Mouse (Mus musculus): ENCODE data around the gene Caskin2. TPM values are rescaled to one million over a fixed set of nuclear protein-coding genes. Genes with fewer than 3 reads are reported as not detected.

Gene Caskin2
- polyA plus RNA-seq, 1 experiment from 2014 or later: 17.4 TPM

DNA sequence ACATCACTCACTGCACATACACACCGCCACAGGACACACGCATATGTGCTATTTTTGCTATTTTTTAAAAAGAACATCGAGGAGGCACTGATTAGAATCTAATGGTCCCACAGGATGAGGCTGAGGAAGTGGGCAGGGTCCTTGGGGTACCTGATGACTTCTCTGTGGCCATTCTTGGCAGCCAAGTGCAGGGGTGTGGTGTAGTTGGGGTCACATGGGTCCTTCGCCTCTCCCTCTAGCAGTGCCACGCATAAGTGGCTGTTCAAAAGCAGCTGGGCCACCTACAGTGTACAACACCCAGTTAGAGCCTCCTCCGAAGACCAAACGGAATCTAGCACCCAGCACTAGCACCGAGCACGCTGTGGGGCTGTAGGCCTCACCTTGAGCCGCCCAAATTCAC is 7.3 kb downstream of the Caskin2 start:
- no peak overlapping the region for H3K4me3 ChIP-seq (ENCODE audit: low read depth, low read length)
- no peaks in the 10 kb centered on the region for H3K9me3 ChIP-seq (replicated peaks; ENCODE audit: control insufficient read depth, low read length)
- H3K4me2 ChIP-seq: no peak overlapping the region
- no peak overlapping the region for H3K9ac ChIP-seq (ENCODE audit: low read depth, low read length)
- no peak for ATAC-seq (replicated peaks; ENCODE audit: insufficient number of reproducible peaks, low FRiP score, low TSS enrichment)
- WGBS (ENCODE audit: insufficient replicate concordance): 93% methylated on average over 10 of the region's 10 CpGs
- H3K4me1 ChIP-seq (ENCODE audit: control insufficient read depth, insufficient read depth, low read length): peaks cover 36% of the 10 kb centered on the region
- H3K36me3 ChIP-seq (ENCODE audit: control insufficient read depth, insufficient read depth, low read length): peaks cover 39% of the 10 kb centered on the region
- peak overlapping the region; percentile 22; the same call in 1 of the 2 replicates for H3K27ac ChIP-seq (ENCODE audit: low read depth, low read length)
- no peaks in the 10 kb centered on the region for H3K27me3 ChIP-seq (ENCODE audit: control insufficient read depth, insufficient read depth, low read length)

DNA sequence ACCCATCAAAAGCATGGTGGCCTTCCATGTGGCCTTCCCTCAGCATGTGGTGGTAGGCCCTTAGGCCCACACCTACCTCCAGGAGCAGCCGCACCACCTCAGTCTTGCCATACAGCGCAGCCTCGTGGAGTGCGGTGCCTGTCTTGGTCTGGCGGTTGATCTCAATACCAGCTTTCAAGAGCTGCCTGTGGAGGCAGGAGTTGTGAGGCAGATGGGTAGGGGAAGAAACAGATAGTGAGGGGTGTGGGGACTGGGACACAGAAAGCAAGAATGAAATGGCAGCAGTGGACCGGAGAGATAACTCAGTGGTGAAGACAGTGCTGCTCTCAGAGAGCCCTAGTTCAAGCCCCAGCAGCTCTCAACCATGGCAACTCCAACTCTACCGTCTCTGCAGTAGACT is 8.4 kb downstream of the Caskin2 start:
- ATAC-seq (replicated peaks; ENCODE audit: insufficient number of reproducible peaks, low FRiP score, low TSS enrichment): peak; percentile 36; the same call in 1 of the 2 replicates
- Histone ChIP-seq H3K9me3 (replicated peaks; ENCODE audit: control insufficient read depth, low read length) (no peaks in the 10 kb centered on the region), H3K9ac (ENCODE audit: low read depth, low read length) (no peak overlapping the region), H3K27me3 (ENCODE audit: control insufficient read depth, insufficient read depth, low read length) (no peaks in the 10 kb centered on the region), H3K4me3 (ENCODE audit: low read depth, low read length) (no peak overlapping the region), H3K4me1 (ENCODE audit: control insufficient read depth, insufficient read depth, low read length) (peaks cover 25% of the 10 kb centered on the region), H3K27ac (ENCODE audit: low read depth, low read length) (peak overlapping the region; percentile 51), H3K4me2 (peak overlapping the region; percentile 22; the same call in 1 of the 2 replicates), H3K36me3 (ENCODE audit: control insufficient read depth, insufficient read depth, low read length) (peaks cover 46% of the 10 kb centered on the region)
- 79% methylated on average over 7 of the region's 7 CpGs for WGBS (ENCODE audit: insufficient replicate concordance)

DNA sequence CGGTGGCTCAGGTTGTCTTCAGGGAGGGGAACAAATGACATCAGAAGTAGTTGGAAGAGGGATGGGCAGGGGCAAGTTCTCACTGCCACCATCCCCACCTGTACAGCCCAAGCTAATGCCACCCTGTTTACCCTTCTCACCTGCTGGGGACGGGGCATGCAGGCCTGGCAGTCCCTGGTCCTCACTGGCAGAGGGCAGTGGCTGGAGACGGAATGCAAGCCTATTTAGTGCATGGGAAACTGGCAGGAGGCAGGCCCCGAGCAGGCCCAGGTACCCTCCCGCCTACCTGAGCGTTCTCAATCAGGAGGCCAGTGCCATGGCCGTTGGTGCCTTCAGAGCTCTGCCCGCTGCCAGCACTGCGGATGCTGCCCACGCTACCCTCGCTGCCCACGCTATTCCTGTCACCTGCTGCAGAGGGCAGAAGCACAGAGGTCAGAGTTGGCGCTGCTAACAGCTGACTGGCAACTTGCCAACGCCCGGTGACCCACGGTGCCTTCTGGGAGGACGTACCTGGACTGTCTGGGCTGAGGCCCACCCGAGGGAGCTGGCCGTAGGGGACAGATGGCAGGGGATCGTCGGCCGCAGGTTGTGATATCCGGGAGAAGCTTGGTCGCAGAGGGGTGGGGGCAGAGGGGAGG is 10.2 kb downstream of the Caskin2 start:
- H3K27me3 ChIP-seq (ENCODE audit: control insufficient read depth, insufficient read depth, low read length): no peaks in the 10 kb centered on the region
- H3K4me1 ChIP-seq (ENCODE audit: control insufficient read depth, insufficient read depth, low read length): peaks cover 10% of the 10 kb centered on the region
- H3K4me2 ChIP-seq: no peak overlapping the region
- no peak overlapping the region for H3K27ac ChIP-seq (ENCODE audit: low read depth, low read length)
- WGBS (ENCODE audit: insufficient replicate concordance): 89% methylated on average over 24 of the region's 24 CpGs
- H3K4me3 ChIP-seq (ENCODE audit: low read depth, low read length): no peak overlapping the region
- peaks cover 58% of the 10 kb centered on the region for H3K36me3 ChIP-seq (ENCODE audit: control insufficient read depth, insufficient read depth, low read length)
- H3K9me3 ChIP-seq (replicated peaks; ENCODE audit: control insufficient read depth, low read length): no peaks in the 10 kb centered on the region
- H3K9ac ChIP-seq (ENCODE audit: low read depth, low read length): no peak overlapping the region
- ATAC-seq (replicated peaks; ENCODE audit: insufficient number of reproducible peaks, low FRiP score, low TSS enrichment): no peak

DNA sequence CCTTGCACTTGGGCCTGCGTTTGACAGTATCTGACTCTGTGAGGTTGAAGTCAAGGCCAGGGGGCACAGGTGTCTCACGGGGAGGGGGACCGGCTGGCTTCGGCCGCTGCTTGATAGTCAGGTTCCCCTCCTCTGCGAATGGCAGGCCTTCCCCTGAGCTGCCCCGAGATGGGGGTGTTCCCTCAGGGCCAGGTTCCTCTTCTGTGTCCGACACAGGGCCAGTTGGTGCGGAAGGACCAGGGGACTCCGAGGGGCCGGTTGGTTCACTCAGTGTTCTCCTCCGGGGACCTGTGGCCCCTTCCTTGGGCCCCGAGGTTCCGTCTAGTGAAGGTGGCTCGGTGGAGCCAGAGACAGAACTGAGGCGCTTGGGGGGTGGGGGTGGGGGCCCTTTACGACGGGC is 12.5 kb downstream of the Caskin2 start:
- Histone ChIP-seq H3K27ac (ENCODE audit: low read depth, low read length) (no peak overlapping the region), H3K4me1 (ENCODE audit: control insufficient read depth, insufficient read depth, low read length) (0 out of 2 replicates have a peak, but pooled peaks cover 3% of the 10 kb centered on the region), H3K4me2 (no peak overlapping the region), H3K27me3 (ENCODE audit: control insufficient read depth, insufficient read depth, low read length) (no peaks in the 10 kb centered on the region), H3K4me3 (ENCODE audit: low read depth, low read length) (no peak overlapping the region), H3K9ac (ENCODE audit: low read depth, low read length) (no peak overlapping the region), H3K36me3 (ENCODE audit: control insufficient read depth, insufficient read depth, low read length) (peaks cover 53% of the 10 kb centered on the region), H3K9me3 (replicated peaks; ENCODE audit: control insufficient read depth, low read length) (no peaks in the 10 kb centered on the region)
- ATAC-seq (replicated peaks; ENCODE audit: insufficient number of reproducible peaks, low FRiP score, low TSS enrichment): no peak
- WGBS (ENCODE audit: insufficient replicate concordance): 87% methylated on average over 18 of the region's 18 CpGs

DNA sequence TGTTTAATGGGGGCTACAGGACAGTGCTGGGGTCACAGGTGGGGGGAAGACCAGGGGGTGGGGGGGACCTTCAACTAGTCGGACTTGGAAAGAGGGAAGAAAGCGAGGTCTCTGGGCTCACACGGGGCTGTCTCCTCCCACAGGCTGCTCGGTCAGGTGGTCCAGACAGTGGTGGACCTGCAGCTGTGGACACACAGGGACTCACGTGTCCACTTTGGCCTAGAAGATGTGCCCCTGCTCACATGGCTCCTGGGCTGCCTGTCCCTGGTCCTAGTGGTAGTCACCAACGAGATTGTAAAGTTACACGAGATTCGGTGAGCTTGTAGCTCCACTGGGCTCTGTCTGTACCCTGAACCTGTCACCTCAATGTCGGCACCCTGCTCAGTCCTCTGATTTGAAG is 15.8 kb downstream of the Caskin2 start:
- no peak overlapping the region for H3K9ac ChIP-seq (ENCODE audit: low read depth, low read length)
- peaks cover 62% of the 10 kb centered on the region for H3K36me3 ChIP-seq (ENCODE audit: control insufficient read depth, insufficient read depth, low read length)
- H3K4me3 ChIP-seq (ENCODE audit: low read depth, low read length): no peak overlapping the region
- no peak overlapping the region for H3K4me2 ChIP-seq
- H3K9me3 ChIP-seq (replicated peaks; ENCODE audit: control insufficient read depth, low read length): no peaks in the 10 kb centered on the region
- no peaks in the 10 kb centered on the region for H3K27me3 ChIP-seq (ENCODE audit: control insufficient read depth, insufficient read depth, low read length)
- ATAC-seq (replicated peaks; ENCODE audit: insufficient number of reproducible peaks, low FRiP score, low TSS enrichment): no peak
- H3K4me1 ChIP-seq (ENCODE audit: control insufficient read depth, insufficient read depth, low read length): 0 out of 2 replicates have a peak, but pooled peaks cover 3% of the 10 kb centered on the region
- H3K27ac ChIP-seq (ENCODE audit: low read depth, low read length): no peak overlapping the region
- 76% methylated on average over 9 of the region's 9 CpGs for WGBS (ENCODE audit: insufficient replicate concordance)

DNA sequence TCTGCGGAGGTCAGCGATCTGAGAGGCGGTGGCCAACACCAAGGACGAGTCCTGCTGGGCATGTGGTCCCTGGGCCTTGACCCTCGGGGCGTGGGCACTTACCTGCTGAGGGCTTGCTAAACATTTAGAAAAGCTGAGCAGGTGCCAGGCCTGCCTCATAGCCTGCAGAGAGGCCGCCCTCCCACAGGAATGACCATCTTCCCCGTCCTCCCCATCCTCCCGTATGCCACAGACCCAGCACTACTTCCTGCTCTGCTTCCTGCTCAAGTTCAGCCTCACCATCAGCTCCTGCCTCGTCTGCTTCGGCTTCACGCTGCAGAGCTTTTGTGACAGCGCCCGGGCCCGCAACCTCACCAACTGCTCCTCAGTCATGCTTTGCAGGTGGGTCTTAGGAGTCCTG is 16.5 kb downstream of the Caskin2 start:
- no peak overlapping the region for H3K9ac ChIP-seq (ENCODE audit: low read depth, low read length)
- H3K27ac ChIP-seq (ENCODE audit: low read depth, low read length): no peak overlapping the region
- H3K27me3 ChIP-seq (ENCODE audit: control insufficient read depth, insufficient read depth, low read length): no peaks in the 10 kb centered on the region
- no peak overlapping the region for H3K4me3 ChIP-seq (ENCODE audit: low read depth, low read length)
- no peak for ATAC-seq (replicated peaks; ENCODE audit: insufficient number of reproducible peaks, low FRiP score, low TSS enrichment)
- H3K4me2 ChIP-seq: no peak overlapping the region
- WGBS (ENCODE audit: insufficient replicate concordance): 72% methylated on average over 15 of the region's 15 CpGs
- H3K36me3 ChIP-seq (ENCODE audit: control insufficient read depth, insufficient read depth, low read length): peaks cover 62% of the 10 kb centered on the region
- no peaks in the 10 kb centered on the region for H3K9me3 ChIP-seq (replicated peaks; ENCODE audit: control insufficient read depth, low read length)
- 0 out of 2 replicates have a peak, but pooled peaks cover 3% of the 10 kb centered on the region for H3K4me1 ChIP-seq (ENCODE audit: control insufficient read depth, insufficient read depth, low read length)

DNA sequence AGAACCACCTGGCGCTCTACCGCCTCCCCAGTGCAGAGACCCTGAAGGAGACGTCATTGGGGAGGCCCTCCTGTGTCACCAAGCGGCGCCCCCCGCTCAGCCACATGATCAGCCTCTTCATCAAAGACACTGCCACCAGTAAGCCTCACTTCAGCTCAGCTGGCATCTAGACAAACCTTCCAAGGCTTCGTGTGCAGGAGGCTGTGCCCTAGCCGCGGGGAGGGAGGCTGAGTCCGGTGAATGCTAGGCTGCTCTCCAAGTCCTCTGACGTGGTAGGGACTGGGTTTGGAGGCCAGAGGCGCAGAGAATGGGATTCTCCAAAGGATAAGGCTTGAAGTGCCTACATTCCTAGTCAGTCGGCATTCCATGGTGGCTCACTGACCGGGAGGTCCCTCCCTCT is 21.1 kb downstream of the Caskin2 start:
- Histone ChIP-seq H3K9me3 (replicated peaks; ENCODE audit: control insufficient read depth, low read length) (no peaks in the 10 kb centered on the region), H3K27ac (ENCODE audit: low read depth, low read length) (no peak overlapping the region), H3K4me3 (ENCODE audit: low read depth, low read length) (no peak overlapping the region), H3K27me3 (ENCODE audit: control insufficient read depth, insufficient read depth, low read length) (no peaks in the 10 kb centered on the region), H3K4me1 (ENCODE audit: control insufficient read depth, insufficient read depth, low read length) (no peaks in the 10 kb centered on the region), H3K9ac (ENCODE audit: low read depth, low read length) (no peak overlapping the region), H3K36me3 (ENCODE audit: control insufficient read depth, insufficient read depth, low read length) (peaks cover 56% of the 10 kb centered on the region), H3K4me2 (no peak overlapping the region)
- 82% methylated on average over 14 of the region's 14 CpGs for WGBS (ENCODE audit: insufficient replicate concordance)
- no peak for ATAC-seq (replicated peaks; ENCODE audit: insufficient number of reproducible peaks, low FRiP score, low TSS enrichment)

DNA sequence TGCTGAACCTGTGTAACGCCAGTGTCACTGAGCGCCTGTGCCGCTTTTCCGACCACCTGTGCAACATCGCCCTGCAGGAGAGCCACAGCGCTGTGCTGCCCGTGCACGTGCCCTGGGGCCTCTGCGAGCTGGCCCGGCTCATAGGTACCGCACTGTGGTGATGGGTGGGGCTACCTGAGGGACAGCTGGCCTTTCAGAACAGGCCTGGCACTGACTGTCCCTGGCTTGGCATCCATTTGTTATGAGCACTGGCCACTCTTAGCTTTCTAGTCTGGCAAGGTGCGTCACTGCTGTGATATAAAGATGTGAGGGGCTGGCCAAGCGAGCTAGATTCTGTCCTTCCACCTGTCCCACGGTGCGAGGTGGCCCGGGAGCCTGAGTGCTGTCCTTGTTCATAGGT is 21.5 kb downstream of the Caskin2 start:
- Histone ChIP-seq H3K4me1 (ENCODE audit: control insufficient read depth, insufficient read depth, low read length) (no peaks in the 10 kb centered on the region), H3K9me3 (replicated peaks; ENCODE audit: control insufficient read depth, low read length) (no peaks in the 10 kb centered on the region), H3K9ac (ENCODE audit: low read depth, low read length) (no peak overlapping the region), H3K27me3 (ENCODE audit: control insufficient read depth, insufficient read depth, low read length) (no peaks in the 10 kb centered on the region), H3K4me3 (ENCODE audit: low read depth, low read length) (no peak overlapping the region), H3K36me3 (ENCODE audit: control insufficient read depth, insufficient read depth, low read length) (peaks cover 60% of the 10 kb centered on the region), H3K27ac (ENCODE audit: low read depth, low read length) (no peak overlapping the region), H3K4me2 (no peak overlapping the region)
- 92% methylated on average over 16 of the region's 16 CpGs for WGBS (ENCODE audit: insufficient replicate concordance)
- no peak for ATAC-seq (replicated peaks; ENCODE audit: insufficient number of reproducible peaks, low FRiP score, low TSS enrichment)

DNA sequence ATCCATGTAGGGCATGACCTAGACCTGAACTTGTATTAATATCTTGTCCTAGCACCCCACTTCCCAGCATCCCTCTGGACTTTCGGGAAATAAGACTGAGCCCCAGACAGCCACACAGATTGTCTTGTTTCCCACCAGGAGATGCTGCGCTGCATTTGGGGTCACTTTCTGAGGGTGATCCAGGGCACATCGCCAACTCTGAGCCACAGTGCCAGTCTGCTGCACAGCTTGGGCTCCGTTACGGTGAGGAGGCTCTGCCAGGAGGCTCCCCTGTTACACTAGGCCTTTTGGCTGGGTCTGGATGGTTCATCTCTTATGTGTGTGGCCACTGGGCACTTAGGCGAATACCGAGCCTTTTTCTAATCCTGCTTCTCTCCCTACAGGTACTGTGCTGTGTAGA is 23.7 kb downstream of the Caskin2 start:
- Histone ChIP-seq H3K9me3 (replicated peaks; ENCODE audit: control insufficient read depth, low read length) (no peaks in the 10 kb centered on the region), H3K9ac (ENCODE audit: low read depth, low read length) (no peak overlapping the region), H3K27me3 (ENCODE audit: control insufficient read depth, insufficient read depth, low read length) (no peaks in the 10 kb centered on the region), H3K4me3 (ENCODE audit: low read depth, low read length) (no peak overlapping the region), H3K27ac (ENCODE audit: low read depth, low read length) (no peak overlapping the region), H3K4me1 (ENCODE audit: control insufficient read depth, insufficient read depth, low read length) (no peaks in the 10 kb centered on the region), H3K4me2 (no peak overlapping the region), H3K36me3 (ENCODE audit: control insufficient read depth, insufficient read depth, low read length) (peaks cover 46% of the 10 kb centered on the region)
- WGBS (ENCODE audit: insufficient replicate concordance): 93% methylated on average over 7 of the region's 7 CpGs
- no peak for ATAC-seq (replicated peaks; ENCODE audit: insufficient number of reproducible peaks, low FRiP score, low TSS enrichment)
